Mouse (Mus musculus): ENCODE data around the gene S100a16. TPM values are rescaled to one million over a fixed set of nuclear protein-coding genes. Genes with fewer than 3 reads are reported as not detected.

S100a16 gene
- polyA plus RNA-seq, 1 experiment from 2014 or later: 321 TPM

DNA sequence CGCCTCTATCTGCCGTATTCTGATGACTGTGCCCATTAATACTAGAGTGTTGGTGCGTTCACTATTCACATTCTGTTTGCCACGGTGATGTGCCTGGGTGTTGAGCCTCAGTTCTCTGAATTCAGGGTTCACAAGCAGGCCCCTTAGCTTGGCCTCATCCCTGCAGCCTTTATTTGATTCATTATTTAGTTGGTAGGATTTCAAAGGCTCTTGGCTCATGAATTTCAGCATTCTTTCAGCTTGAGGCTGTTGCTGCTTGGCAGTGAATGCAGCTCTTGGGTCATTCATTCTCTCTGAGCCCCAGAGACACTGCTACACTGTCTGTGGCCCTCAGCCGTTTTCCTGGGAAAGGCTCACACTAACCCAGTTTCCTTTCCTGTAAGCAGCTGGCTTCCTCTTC is 18.9 kb downstream of the S100a16 start:
- Histone ChIP-seq H3K4me2 (replicated peaks) (no peak overlapping the region), H3K9ac (no peak overlapping the region), H3K4me3 (replicated peaks) (no peak overlapping the region), H3K27me3 (no peaks in the 10 kb centered on the region), H3K27ac (replicated peaks) (peak overlapping the region; percentile 28; the same call in 1 of the 2 replicates), H3K9me3 (replicated peaks) (no peaks in the 10 kb centered on the region), H3K36me3 (no peaks in the 10 kb centered on the region), H3K4me1 (peaks cover 8% of the 10 kb centered on the region; the same call in 1 of the 2 replicates)
- 48% methylated on average over 5 of the region's 5 CpGs for WGBS
- ATAC-seq (ENCODE audit: insufficient number of reproducible peaks, low FRiP score, low TSS enrichment, low read depth): no peak

DNA sequence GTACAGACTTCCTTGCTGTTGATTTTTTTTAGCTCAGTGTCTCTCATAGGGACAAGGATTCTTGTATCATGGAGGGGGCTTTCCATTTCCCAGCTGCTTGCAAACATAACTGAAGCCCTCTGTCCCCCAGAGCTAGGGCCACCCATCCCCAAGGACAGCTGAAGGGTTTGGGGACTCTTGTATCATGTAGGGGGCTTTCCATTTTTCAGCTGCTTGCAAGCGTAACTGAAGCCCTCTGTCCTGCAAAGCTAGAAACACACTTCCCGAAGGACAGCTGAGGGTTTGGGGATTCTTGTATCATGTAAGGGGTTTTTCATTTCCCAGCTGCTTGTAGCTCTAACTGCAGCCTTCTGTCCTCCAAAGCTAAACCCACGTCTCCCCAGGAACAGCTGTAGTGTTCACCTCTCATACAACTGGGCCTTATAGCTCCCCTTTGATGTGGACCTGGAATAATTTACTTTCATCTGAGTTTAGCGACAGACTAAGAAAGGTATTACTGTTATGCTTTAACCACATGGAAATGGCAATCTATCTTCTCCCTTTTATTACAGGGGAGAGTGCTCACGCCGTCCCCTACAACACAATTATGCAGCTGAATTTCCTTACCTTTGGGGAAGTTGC is 23.1 kb downstream of the S100a16 start, which contains the start of gene S100a3:
S100a3 (plus strand) TSS at position 571 of the 621 bp plus-strand sequence.
- no peak within 1 kb of the TSS for H3K9ac ChIP-seq
- ATAC-seq (ENCODE audit: insufficient number of reproducible peaks, low FRiP score, low TSS enrichment, low read depth): no peak
- 70% methylated on average over 6 of the region's 6 CpGs for WGBS
- peaks cover 8% of the 10 kb centered on the region; the same call in 1 of the 2 replicates for H3K4me1 ChIP-seq
- H3K4me2 ChIP-seq (replicated peaks): no peak within 1 kb of the TSS
- no peaks in the 10 kb centered on the region for H3K36me3 ChIP-seq
- no peaks in the 10 kb centered on the region for H3K9me3 ChIP-seq (replicated peaks)
- H3K27me3 ChIP-seq: no peaks in the 10 kb centered on the region
- H3K27ac ChIP-seq (replicated peaks): 0 out of 2 replicates have a peak within 1 kb of the TSS, but pooled peaks have one; percentile 7
- H3K4me3 ChIP-seq (replicated peaks): no peak within 1 kb of the TSS

DNA sequence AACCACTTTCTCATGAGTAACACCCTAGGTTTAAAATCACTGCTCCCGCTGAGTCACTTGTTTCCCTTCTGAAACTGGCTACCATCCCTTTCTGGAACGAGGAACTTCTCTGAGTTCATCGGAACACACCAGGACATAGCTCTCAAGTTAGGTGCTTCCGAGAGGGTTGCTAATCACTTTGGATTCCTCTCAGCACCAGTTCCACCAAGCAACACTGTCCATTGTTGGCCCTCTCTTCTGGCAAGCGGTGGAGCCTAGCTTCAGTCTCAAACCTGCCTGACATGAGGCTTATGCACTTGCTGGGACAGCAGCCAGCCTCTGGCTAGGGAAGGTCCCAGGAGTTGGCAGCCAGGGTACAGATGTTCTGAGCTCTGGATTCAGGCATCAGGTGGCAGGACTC is 37.6 kb downstream of the S100a16 start:
- no peak overlapping the region for H3K27ac ChIP-seq (replicated peaks)
- 75% methylated on average over 5 of the region's 5 CpGs for WGBS
- H3K4me3 ChIP-seq (replicated peaks): no peak overlapping the region
- no peak overlapping the region for H3K4me2 ChIP-seq (replicated peaks)
- no peaks in the 10 kb centered on the region for H3K36me3 ChIP-seq
- H3K4me1 ChIP-seq: no peaks in the 10 kb centered on the region
- ATAC-seq (ENCODE audit: insufficient number of reproducible peaks, low FRiP score, low TSS enrichment, low read depth): no peak
- H3K9ac ChIP-seq: no peak overlapping the region
- no peaks in the 10 kb centered on the region for H3K9me3 ChIP-seq (replicated peaks)
- H3K27me3 ChIP-seq: no peaks in the 10 kb centered on the region

DNA sequence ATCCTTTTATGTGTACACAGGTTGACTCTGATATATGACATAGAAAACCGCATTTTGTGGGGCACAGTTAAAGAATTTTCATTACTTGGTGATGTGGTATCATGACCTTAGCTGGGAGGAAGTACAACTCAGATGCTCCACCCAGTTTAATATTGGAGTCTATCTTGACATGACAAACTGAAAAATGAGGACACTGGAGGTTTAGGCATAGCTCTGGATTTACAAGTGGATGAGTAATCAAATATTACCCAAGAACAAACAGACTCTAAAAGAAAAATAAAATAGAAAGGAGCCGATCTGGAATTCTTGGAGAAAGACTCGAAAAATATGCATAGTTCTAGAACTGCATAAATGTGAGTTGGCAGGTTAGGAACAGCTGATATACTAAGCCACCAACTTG is 38.3 kb downstream of the S100a16 start:
- Histone ChIP-seq H3K4me1 (0 out of 2 replicates have a peak, but pooled peaks cover 3% of the 10 kb centered on the region), H3K4me3 (replicated peaks) (no peak overlapping the region), H3K27ac (replicated peaks) (no peak overlapping the region), H3K27me3 (no peaks in the 10 kb centered on the region), H3K4me2 (replicated peaks) (no peak overlapping the region), H3K9me3 (replicated peaks) (no peaks in the 10 kb centered on the region), H3K36me3 (no peaks in the 10 kb centered on the region), H3K9ac (no peak overlapping the region)
- ATAC-seq (ENCODE audit: insufficient number of reproducible peaks, low FRiP score, low TSS enrichment, low read depth): no peak
- 75% methylated on average over 3 of the region's 3 CpGs for WGBS

DNA sequence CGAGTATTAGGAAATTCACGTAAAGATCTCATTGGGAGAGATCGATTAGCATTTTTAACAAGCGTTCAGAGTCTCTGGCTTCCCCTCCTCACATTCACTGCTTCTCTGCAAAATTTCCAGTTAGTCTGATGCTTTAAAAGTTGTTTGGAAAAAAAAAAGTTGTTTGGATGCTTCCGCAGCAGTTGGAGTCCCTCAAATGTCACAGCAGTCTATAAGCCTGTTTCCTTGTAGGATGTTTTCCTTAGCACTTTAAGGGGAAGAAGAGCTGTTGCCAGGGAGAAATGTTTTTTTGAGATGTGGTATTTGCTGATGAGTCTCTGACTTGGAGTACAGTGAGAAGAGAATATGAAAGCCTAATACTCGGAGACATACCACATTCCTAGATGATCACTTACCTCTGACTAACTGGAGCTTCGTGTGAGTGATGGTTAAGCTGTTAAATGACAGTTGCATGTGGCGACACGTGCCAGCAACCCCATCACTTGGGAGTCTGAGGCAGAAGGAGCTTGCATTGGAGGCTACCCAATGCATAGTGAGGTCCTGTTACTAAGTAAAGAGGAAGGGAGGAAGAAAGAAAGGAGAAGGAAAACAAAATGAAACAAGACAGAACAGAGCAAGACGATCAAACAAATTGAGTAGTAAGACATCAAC is 39.4 kb downstream of the S100a16 start:
- no peak overlapping the region for H3K4me2 ChIP-seq (replicated peaks)
- WGBS: 55% methylated on average over 10 of the region's 10 CpGs

DNA sequence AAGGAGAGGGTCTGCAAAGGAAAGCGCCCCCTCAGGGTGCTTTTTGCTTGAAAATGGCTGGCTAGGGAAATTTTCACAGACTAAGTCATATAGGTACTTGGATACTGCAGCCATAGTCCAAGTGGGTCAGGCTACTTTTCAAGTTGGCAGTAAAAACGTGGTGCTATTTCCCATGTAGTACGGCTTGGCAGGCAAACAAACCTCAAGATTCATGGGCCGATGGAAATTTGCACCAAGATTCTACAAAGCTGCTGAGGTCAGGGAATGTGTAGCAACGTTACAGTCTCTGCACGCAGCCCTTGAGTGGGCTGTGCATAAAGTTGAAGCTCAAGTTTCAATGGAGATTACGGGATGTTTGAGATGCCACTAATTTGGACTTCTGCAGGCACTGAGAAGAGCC is 42.4 kb downstream of the S100a16 start:
- Histone ChIP-seq H3K9me3 (replicated peaks) (no peaks in the 10 kb centered on the region), H3K9ac (no peak overlapping the region), H3K4me3 (replicated peaks) (no peak overlapping the region), H3K27ac (replicated peaks) (no peak overlapping the region), H3K36me3 (no peaks in the 10 kb centered on the region), H3K4me2 (replicated peaks) (no peak overlapping the region), H3K27me3 (no peaks in the 10 kb centered on the region), H3K4me1 (peaks cover 12% of the 10 kb centered on the region; the same call in 1 of the 2 replicates)
- WGBS: 40% methylated on average over 7 of the region's 7 CpGs
- ATAC-seq (ENCODE audit: insufficient number of reproducible peaks, low FRiP score, low TSS enrichment, low read depth): peak; percentile 41

More for the DNA sequence above, 39.4 kb downstream of the S100a16 start:
- Histone ChIP-seq H3K9me3 (replicated peaks) (no peaks in the 10 kb centered on the region), H3K4me1 (0 out of 2 replicates have a peak, but pooled peaks cover 3% of the 10 kb centered on the region), H3K27me3 (no peaks in the 10 kb centered on the region), H3K36me3 (no peaks in the 10 kb centered on the region), H3K9ac (no peak overlapping the region), H3K4me3 (replicated peaks) (no peak overlapping the region), H3K27ac (replicated peaks) (no peak overlapping the region)
- no peak for ATAC-seq (ENCODE audit: insufficient number of reproducible peaks, low FRiP score, low TSS enrichment, low read depth)

DNA sequence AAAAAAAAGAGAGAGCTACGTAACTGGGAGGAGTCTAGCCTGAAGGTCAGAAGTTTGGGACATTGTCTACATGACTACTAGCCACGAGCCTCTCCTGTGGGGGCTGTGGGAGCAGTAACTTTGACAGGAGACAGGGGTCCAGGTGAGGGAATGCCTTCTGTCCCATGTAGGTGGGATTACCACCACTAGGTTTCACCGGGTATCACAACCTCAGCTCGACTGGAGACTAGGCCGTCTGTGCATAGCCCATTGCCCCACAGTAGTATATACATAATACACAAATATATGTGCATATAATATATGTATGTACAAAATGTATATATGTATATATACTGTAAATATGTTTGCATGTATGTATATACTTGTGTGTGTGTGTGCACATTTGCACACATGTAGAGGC is 44.1 kb downstream of the S100a16 start:
- Histone ChIP-seq H3K9me3 (replicated peaks) (no peaks in the 10 kb centered on the region), H3K4me1 (peaks cover 21% of the 10 kb centered on the region), H3K36me3 (no peaks in the 10 kb centered on the region), H3K27ac (replicated peaks) (no peak overlapping the region), H3K4me3 (replicated peaks) (no peak overlapping the region), H3K27me3 (no peaks in the 10 kb centered on the region), H3K9ac (no peak overlapping the region), H3K4me2 (replicated peaks) (no peak overlapping the region)
- ATAC-seq (ENCODE audit: insufficient number of reproducible peaks, low FRiP score, low TSS enrichment, low read depth): no peak
- WGBS: 96% methylated on average over 5 of the region's 5 CpGs

DNA sequence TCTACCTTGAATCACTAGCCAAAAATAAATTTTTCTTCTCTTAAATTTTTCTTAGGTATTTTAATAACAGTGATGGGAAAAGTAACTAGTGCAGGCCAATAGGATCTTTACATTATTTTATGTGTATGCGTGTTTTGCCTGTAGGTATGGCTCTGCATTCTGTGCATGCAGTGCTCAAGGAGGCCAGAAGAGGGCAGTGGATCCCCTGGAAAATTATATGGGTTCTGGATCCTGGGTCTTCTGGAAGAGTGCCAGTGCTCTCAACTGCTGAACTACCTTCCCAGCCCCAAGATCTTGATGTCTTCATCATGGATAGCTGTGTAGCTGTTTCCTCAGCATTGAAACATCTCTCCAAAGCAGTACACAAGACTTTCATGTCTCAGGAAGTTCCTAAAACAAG is 45.1 kb downstream of the S100a16 start:
- Histone ChIP-seq H3K4me3 (replicated peaks) (no peak overlapping the region), H3K27me3 (no peaks in the 10 kb centered on the region), H3K9me3 (replicated peaks) (no peaks in the 10 kb centered on the region), H3K9ac (no peak overlapping the region), H3K36me3 (no peaks in the 10 kb centered on the region), H3K4me2 (replicated peaks) (no peak overlapping the region), H3K27ac (replicated peaks) (no peak overlapping the region), H3K4me1 (peaks cover 31% of the 10 kb centered on the region)
- 97% methylated on average over 1 of the region's 1 CpGs for WGBS
- no peak for ATAC-seq (ENCODE audit: insufficient number of reproducible peaks, low FRiP score, low TSS enrichment, low read depth)

DNA sequence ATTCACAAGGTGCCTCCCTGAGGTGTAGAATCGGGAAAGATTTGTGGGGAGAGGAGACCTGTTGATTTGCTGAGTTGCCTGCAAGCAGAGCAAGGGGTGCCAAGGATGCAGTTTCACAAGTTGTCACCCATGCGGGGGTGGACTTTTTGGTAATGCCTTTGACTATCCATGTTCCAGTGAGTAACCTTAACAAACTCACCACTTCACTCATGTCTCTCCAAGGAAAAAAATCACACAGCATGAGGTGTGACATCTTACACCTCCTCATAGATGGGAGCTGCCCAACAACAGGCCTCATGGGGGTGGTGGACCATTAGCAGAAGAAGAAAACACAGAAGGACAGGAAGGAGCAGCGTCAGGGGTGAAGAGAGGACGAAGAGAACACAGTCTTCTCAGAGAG is 45.5 kb downstream of the S100a16 start:
- no peak for ATAC-seq (ENCODE audit: insufficient number of reproducible peaks, low FRiP score, low TSS enrichment, low read depth)
- H3K27me3 ChIP-seq: no peaks in the 10 kb centered on the region
- H3K4me1 ChIP-seq: peaks cover 35% of the 10 kb centered on the region
- no peaks in the 10 kb centered on the region for H3K9me3 ChIP-seq (replicated peaks)
- H3K4me3 ChIP-seq (replicated peaks): no peak overlapping the region
- 89% methylated on average over 4 of the region's 4 CpGs for WGBS
- H3K27ac ChIP-seq (replicated peaks): no peak overlapping the region
- H3K4me2 ChIP-seq (replicated peaks): no peak overlapping the region
- H3K9ac ChIP-seq: no peak overlapping the region
- no peaks in the 10 kb centered on the region for H3K36me3 ChIP-seq

DNA sequence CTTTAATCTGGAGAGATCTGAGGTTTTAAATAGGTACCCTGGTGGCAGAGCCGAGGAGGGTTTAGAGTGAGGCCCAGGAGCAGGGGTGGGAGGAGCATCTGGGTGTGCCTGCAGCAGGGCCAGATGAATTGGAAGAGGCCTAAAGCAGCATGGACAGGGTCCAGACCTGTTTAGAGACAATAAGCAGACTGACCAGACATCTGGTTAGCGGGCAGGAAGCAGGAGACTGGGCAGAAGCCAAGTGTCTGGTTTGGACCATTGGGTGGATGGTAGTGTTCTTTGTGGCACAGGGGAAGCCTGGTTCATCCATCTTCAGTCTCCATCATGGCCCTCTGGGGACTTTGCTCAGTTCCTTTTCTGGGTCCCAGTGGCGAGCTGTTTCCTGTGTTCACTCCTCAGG is 46.8 kb downstream of the S100a16 start:
- WGBS: 45% methylated on average over 3 of the region's 3 CpGs
- H3K27ac ChIP-seq (replicated peaks): peak overlapping the region; percentile 39; the same call in 1 of the 2 replicates
- no peaks in the 10 kb centered on the region for H3K36me3 ChIP-seq
- no peak for ATAC-seq (ENCODE audit: insufficient number of reproducible peaks, low FRiP score, low TSS enrichment, low read depth)
- no peak overlapping the region for H3K9ac ChIP-seq
- peaks cover 42% of the 10 kb centered on the region for H3K4me1 ChIP-seq
- no peaks in the 10 kb centered on the region for H3K9me3 ChIP-seq (replicated peaks)
- H3K27me3 ChIP-seq: no peaks in the 10 kb centered on the region
- no peak overlapping the region for H3K4me3 ChIP-seq (replicated peaks)
- H3K4me2 ChIP-seq (replicated peaks): no peak overlapping the region

DNA sequence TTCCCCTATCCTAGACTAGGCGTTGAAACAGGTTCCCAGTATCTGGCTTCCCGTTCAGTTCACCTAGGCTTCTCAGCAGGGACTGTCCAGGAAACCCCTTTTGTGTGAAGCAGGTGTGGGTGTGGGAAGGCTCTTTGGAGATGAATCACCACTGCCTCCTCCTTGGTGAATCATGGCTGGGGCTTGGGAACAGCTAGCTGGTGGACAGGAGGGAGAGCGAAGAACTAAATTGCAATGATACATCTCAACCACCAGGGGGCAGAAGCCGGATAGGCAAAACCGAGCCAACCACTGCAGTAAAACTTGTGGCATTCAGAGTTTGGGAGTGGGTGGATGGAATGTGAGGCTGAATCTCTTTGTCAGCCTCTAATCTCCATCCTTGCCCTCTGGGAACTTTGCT is 48.5 kb downstream of the S100a16 start:
- 26% methylated on average over 5 of the region's 5 CpGs for WGBS
- Histone ChIP-seq H3K4me3 (replicated peaks) (no peak overlapping the region), H3K9ac (no peak overlapping the region), H3K27me3 (no peaks in the 10 kb centered on the region), H3K36me3 (no peaks in the 10 kb centered on the region), H3K27ac (replicated peaks) (peak overlapping the region; percentile 86), H3K9me3 (replicated peaks) (no peaks in the 10 kb centered on the region), H3K4me1 (peaks cover 39% of the 10 kb centered on the region), H3K4me2 (replicated peaks) (no peak overlapping the region)
- no peak for ATAC-seq (ENCODE audit: insufficient number of reproducible peaks, low FRiP score, low TSS enrichment, low read depth)

Data from embryonic facial prominence, embryonic 15.5 days (tissue).